ENCODE assay signal across 17 mouse cellular contexts in the genomic region with DNA sequence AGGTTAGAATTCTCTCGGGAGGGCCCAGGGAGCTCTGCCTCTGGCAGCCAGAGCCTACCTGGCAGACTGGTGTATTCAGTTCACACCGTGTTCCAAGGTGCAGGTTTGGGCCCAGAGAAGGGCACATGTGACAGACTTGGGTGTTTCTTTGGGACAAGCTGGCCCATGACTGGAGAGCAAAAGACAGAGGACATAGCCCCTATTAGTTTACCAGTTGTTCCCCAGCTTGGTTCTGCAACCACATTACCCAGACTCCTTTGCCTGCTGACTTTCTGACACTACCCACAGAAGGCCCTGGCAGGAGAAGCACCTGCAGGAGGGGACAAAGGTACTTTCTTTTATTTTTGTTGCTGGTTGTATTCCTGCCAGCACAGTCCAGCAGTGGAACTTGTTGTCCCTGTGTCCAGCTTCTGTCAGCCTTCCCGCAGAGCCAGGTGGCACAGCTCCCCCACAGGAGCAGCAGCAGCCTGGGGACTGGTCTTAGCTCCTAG.
DNase-seq lines count a peak whose midpoint lies in the region; ATAC-seq lines count a peak whose summit lies in the region.
"Had no signal": no experiment of that assay in that cellular context is flagged by ENCODE, and none has a peak within 500 bp of the region (broad histone marks: within the 10 kb centered on the region; RNA-seq: fewer than 3 reads in every experiment).

No protein-coding gene starts in this region.

- no peak for DNase-seq in heart, postnatal 4 days
- no peak for DNase-seq in midbrain, embryonic 10.5 days (ENCODE audit: low spot score)
- DNase-seq in skeletal muscle tissue, adult 2 months (ENCODE audit: low read depth, low spot score) = peak; percentile 56
- no peak for DNase-seq in adrenal gland, postnatal 36 days
- DNase-seq: adrenal gland, adult 2 months; cerebellum, adult 8-10 months; thymus, postnatal 25 days had no signal

- H3K9ac ChIP-seq in heart, embryonic 13.5 days = peak overlapping the region; percentile 42; the same call in 1 of the 2 replicates
- H3K9ac ChIP-seq in midbrain, embryonic 13.5 days (replicated peaks) = no peak overlapping the region
- H3K9ac ChIP-seq in kidney, embryonic 15.5 days = no peak overlapping the region
- H3K9ac ChIP-seq: embryonic facial prominence, embryonic 15.5 days; heart, embryonic 12.5 days; hindbrain, embryonic 14.5 days; limb, embryonic 15.5 days; neural tube, embryonic 15.5 days had no signal

- no peak overlapping the region for H3K27ac ChIP-seq in heart, embryonic 13.5 days (replicated peaks)
- H3K27ac ChIP-seq in midbrain, embryonic 10.5 days (replicated peaks) = peak overlapping the region; percentile 70
- H3K27ac ChIP-seq in midbrain, embryonic 13.5 days = no peak overlapping the region
- H3K27ac ChIP-seq in kidney, embryonic 15.5 days = peak overlapping the region; percentile 15; the same call in 1 of the 2 replicates
- H3K27ac ChIP-seq: embryonic facial prominence, embryonic 15.5 days; hindbrain, embryonic 14.5 days; limb, embryonic 15.5 days; neural tube, embryonic 15.5 days had no signal

- WGBS in heart, embryonic 13.5 days = 66% methylated on average over 3 of the region's 3 CpGs
- WGBS in midbrain, embryonic 10.5 days = 93% methylated on average over 3 of the region's 3 CpGs
- 90% methylated on average over 3 of the region's 3 CpGs for WGBS in midbrain, embryonic 13.5 days
- 74% methylated on average over 3 of the region's 3 CpGs for WGBS in kidney, embryonic 15.5 days

- ATAC-seq in heart, embryonic 13.5 days (ENCODE audit: extremely low read depth, insufficient number of reproducible peaks, low FRiP score, low TSS enrichment) = no peak
- ATAC-seq in midbrain, embryonic 13.5 days = no peak
- no peak for ATAC-seq in kidney, embryonic 15.5 days (replicated peaks; ENCODE audit: low FRiP score)
- ATAC-seq: forebrain, embryonic 14.5 days had no signal

- H3K4me3 ChIP-seq in heart, embryonic 13.5 days = no peak overlapping the region
- H3K4me3 ChIP-seq in midbrain, embryonic 10.5 days = no peak overlapping the region
- no peak overlapping the region for H3K4me3 ChIP-seq in midbrain, embryonic 13.5 days (replicated peaks)
- H3K4me3 ChIP-seq in kidney, embryonic 15.5 days (replicated peaks) = no peak overlapping the region
- H3K4me3 ChIP-seq: embryonic facial prominence, embryonic 15.5 days; heart, embryonic 12.5 days; limb, embryonic 15.5 days; neural tube, embryonic 15.5 days had no signal

- no peaks in the 10 kb centered on the region for H3K9me3 ChIP-seq in heart, embryonic 13.5 days
- no peaks in the 10 kb centered on the region for H3K9me3 ChIP-seq in midbrain, embryonic 10.5 days (replicated peaks)
- H3K9me3 ChIP-seq in midbrain, embryonic 13.5 days = no peaks in the 10 kb centered on the region
- no peaks in the 10 kb centered on the region for H3K9me3 ChIP-seq in kidney, embryonic 15.5 days (replicated peaks)
- H3K9me3 ChIP-seq: embryonic facial prominence, embryonic 15.5 days; G1E; heart, embryonic 12.5 days; limb, embryonic 15.5 days; neural tube, embryonic 15.5 days had no signal

- H3K4me1 ChIP-seq in heart, embryonic 13.5 days = peaks cover 51% of the 10 kb centered on the region
- peaks cover 59% of the 10 kb centered on the region for H3K4me1 ChIP-seq in midbrain, embryonic 10.5 days
- peaks cover 54% of the 10 kb centered on the region for H3K4me1 ChIP-seq in midbrain, embryonic 13.5 days (replicated peaks)
- peaks cover 41% of the 10 kb centered on the region for H3K4me1 ChIP-seq in kidney, embryonic 15.5 days

- no peaks in the 10 kb centered on the region for H3K36me3 ChIP-seq in heart, embryonic 13.5 days
- H3K36me3 ChIP-seq in midbrain, embryonic 10.5 days = no peaks in the 10 kb centered on the region
- no peaks in the 10 kb centered on the region for H3K36me3 ChIP-seq in midbrain, embryonic 13.5 days
- no peaks in the 10 kb centered on the region for H3K36me3 ChIP-seq in kidney, embryonic 15.5 days
- H3K36me3 ChIP-seq: embryonic facial prominence, embryonic 15.5 days; G1E; heart, embryonic 12.5 days; limb, embryonic 15.5 days; neural tube, embryonic 15.5 days had no signal

- no peak overlapping the region for H3K4me2 ChIP-seq in heart, embryonic 13.5 days
- H3K4me2 ChIP-seq in midbrain, embryonic 13.5 days (replicated peaks) = no peak overlapping the region
- no peak overlapping the region for H3K4me2 ChIP-seq in kidney, embryonic 15.5 days
- H3K4me2 ChIP-seq: embryonic facial prominence, embryonic 15.5 days; heart, embryonic 12.5 days; hindbrain, embryonic 14.5 days; limb, embryonic 15.5 days; neural tube, embryonic 15.5 days had no signal

- H3K27me3 ChIP-seq in heart, embryonic 13.5 days (replicated peaks) = no peaks in the 10 kb centered on the region
- peaks cover 38% of the 10 kb centered on the region for H3K27me3 ChIP-seq in midbrain, embryonic 10.5 days (ENCODE audit: low read depth, poor library complexity, severe bottlenecking)
- H3K27me3 ChIP-seq in midbrain, embryonic 13.5 days = no peaks in the 10 kb centered on the region
- no peaks in the 10 kb centered on the region for H3K27me3 ChIP-seq in kidney, embryonic 15.5 days
- H3K27me3 ChIP-seq: embryonic facial prominence, embryonic 15.5 days; heart, embryonic 12.5 days; limb, embryonic 15.5 days; neural tube, embryonic 15.5 days had no signal

Comparison
In these comparisons a context has a peak if more than half of its experiments do, and no peak if none do; other contexts are left out.
1. H3K27ac ChIP-seq: peak in midbrain, embryonic 10.5 days (single experiment) and kidney, embryonic 15.5 days (single experiment); none in heart, embryonic 13.5 days (single experiment) and midbrain, embryonic 13.5 days (single experiment).